Mouse (Mus musculus): ENCODE data around the gene Strc. TPM values are rescaled to one million over a fixed set of nuclear protein-coding genes. Genes with fewer than 3 reads are reported as not detected.

The Strc gene
- polyA plus RNA-seq, 1 experiment from 2014 or later = not detected

- peak; percentile 96 for ATAC-seq (replicated peaks; ENCODE audit: insufficient number of reproducible peaks, insufficient read depth, low FRiP score, low read depth)
- peak within 1 kb of the TSS; percentile 70 for H3K27ac ChIP-seq
Observed at GRCm38 (mm10) chr2:121354820-121355592, 32.0 kb downstream of the Strc start, which contains the start of gene Ppip5k1. TSS of gene Ppip5k1 (minus strand) at chr2:121355396.

DNA sequence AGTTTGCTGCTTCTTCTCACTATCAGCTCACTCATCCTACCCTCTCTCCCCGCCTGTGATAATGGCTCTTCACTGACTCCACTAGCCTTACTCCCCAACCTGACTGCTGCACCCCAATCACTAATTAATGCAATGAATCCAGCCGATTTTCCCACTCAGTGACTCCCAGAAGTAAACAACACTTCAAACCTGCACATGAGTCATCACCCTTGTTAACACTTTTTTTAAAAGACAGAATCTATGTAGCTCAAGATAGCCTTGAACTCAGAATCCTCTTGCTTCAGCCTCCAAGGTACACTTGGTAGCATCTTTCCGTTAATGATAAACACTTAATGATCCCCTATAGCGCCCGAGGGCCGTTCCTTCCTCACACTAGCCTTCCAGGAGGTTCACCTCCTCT, 32.6 kb downstream of the Strc start:
- WGBS = 3% methylated on average over 6 of the region's 6 CpGs
- ATAC-seq (replicated peaks; ENCODE audit: insufficient number of reproducible peaks, insufficient read depth, low FRiP score, low read depth) = no peak
- H3K27ac ChIP-seq = peak overlapping the region; percentile 70; the same call in 1 of the 2 replicates

More at GRCm38 (mm10) chr2:121354820-121355592, 32.0 kb downstream of the Strc start, which contains the start of gene Ppip5k1:
- peak within 1 kb of the TSS; percentile 93 for H3K4me2 ChIP-seq
- H3K4me1 ChIP-seq (replicated peaks) = peaks cover 18% of the 10 kb centered on the region
- H3K9ac ChIP-seq = peak within 1 kb of the TSS; percentile 87
- peak within 1 kb of the TSS; percentile 87 for H3K4me3 ChIP-seq
- peaks cover 35% of the 10 kb centered on the region for H3K27me3 ChIP-seq
- no peaks in the 10 kb centered on the region for H3K36me3 ChIP-seq
- H3K9me3 ChIP-seq (replicated peaks) = no peaks in the 10 kb centered on the region
- WGBS = under 1% methylated on average over 57 of the region's 58 CpGs

GRCm38 (mm10) chr2:121353156-121353555, 33.8 kb downstream of the Strc start:
- no peaks in the 10 kb centered on the region for H3K36me3 ChIP-seq
- no peak overlapping the region for H3K4me3 ChIP-seq
- H3K9ac ChIP-seq = no peak overlapping the region
- no peak for ATAC-seq (replicated peaks; ENCODE audit: insufficient number of reproducible peaks, insufficient read depth, low FRiP score, low read depth)
- H3K27me3 ChIP-seq = peaks cover 19% of the 10 kb centered on the region
- no peak overlapping the region for H3K27ac ChIP-seq
- peak overlapping the region; percentile 10; the same call in 1 of the 2 replicates for H3K4me2 ChIP-seq
- 24% methylated on average over 8 of the region's 8 CpGs for WGBS
- peaks cover 13% of the 10 kb centered on the region for H3K4me1 ChIP-seq (replicated peaks)
- no peaks in the 10 kb centered on the region for H3K9me3 ChIP-seq (replicated peaks)

More for the DNA sequence above, 32.6 kb downstream of the Strc start:
- Histone ChIP-seq H3K36me3 (no peaks in the 10 kb centered on the region), H3K4me3 (peak overlapping the region; percentile 87), H3K4me2 (peak overlapping the region; percentile 93), H3K27me3 (peaks cover 31% of the 10 kb centered on the region), H3K9me3 (replicated peaks) (no peaks in the 10 kb centered on the region), H3K9ac (peak overlapping the region; percentile 87), H3K4me1 (replicated peaks) (peaks cover 18% of the 10 kb centered on the region)

GRCm38 (mm10) chr2:121339057-121339456, 47.9 kb downstream of the Strc start:
- H3K4me1 ChIP-seq (replicated peaks) = no peaks in the 10 kb centered on the region
- no peaks in the 10 kb centered on the region for H3K36me3 ChIP-seq
- ATAC-seq (replicated peaks; ENCODE audit: insufficient number of reproducible peaks, insufficient read depth, low FRiP score, low read depth) = no peak
- no peaks in the 10 kb centered on the region for H3K9me3 ChIP-seq (replicated peaks)
- no peaks in the 10 kb centered on the region for H3K27me3 ChIP-seq
- no peak overlapping the region for H3K4me3 ChIP-seq
- no peak overlapping the region for H3K4me2 ChIP-seq
- no peak overlapping the region for H3K27ac ChIP-seq
- no peak overlapping the region for H3K9ac ChIP-seq

DNA sequence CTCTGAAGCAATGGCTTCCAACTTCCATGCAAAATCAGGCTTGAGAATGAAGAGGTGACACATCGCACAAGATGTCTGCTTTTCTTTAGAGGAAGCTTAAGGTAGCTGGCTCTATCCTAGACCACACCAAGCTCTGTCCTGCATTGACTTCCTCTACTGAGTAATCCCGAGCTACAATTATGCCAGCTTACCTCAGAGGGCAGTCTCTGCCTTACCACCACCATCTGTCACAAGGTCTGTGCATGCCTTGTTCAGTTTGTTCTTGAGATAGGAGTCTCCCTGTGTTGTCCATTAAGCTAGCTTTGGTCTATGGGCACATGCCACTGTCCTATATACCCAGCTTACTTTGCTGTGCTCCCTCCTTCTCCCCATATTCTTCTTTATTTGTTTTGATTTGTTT, 57.5 kb downstream of the Strc start:
- H3K27ac ChIP-seq = no peak overlapping the region
- no peak for ATAC-seq (replicated peaks; ENCODE audit: insufficient number of reproducible peaks, insufficient read depth, low FRiP score, low read depth)
- no peaks in the 10 kb centered on the region for H3K27me3 ChIP-seq
- 88% methylated on average over 2 of the region's 2 CpGs for WGBS
- no peaks in the 10 kb centered on the region for H3K9me3 ChIP-seq (replicated peaks)
- no peak overlapping the region for H3K9ac ChIP-seq
- no peak overlapping the region for H3K4me2 ChIP-seq
- H3K4me3 ChIP-seq = no peak overlapping the region
- no peaks in the 10 kb centered on the region for H3K4me1 ChIP-seq (replicated peaks)
- peaks cover 18% of the 10 kb centered on the region for H3K36me3 ChIP-seq

GRCm38 (mm10) chr2:121323693-121324470, 63.1 kb downstream of the Strc start:
- ATAC-seq (replicated peaks; ENCODE audit: insufficient number of reproducible peaks, insufficient read depth, low FRiP score, low read depth) = no peak
- no peak overlapping the region for H3K4me2 ChIP-seq
- 55% methylated on average over 10 of the region's 10 CpGs for WGBS

DNA sequence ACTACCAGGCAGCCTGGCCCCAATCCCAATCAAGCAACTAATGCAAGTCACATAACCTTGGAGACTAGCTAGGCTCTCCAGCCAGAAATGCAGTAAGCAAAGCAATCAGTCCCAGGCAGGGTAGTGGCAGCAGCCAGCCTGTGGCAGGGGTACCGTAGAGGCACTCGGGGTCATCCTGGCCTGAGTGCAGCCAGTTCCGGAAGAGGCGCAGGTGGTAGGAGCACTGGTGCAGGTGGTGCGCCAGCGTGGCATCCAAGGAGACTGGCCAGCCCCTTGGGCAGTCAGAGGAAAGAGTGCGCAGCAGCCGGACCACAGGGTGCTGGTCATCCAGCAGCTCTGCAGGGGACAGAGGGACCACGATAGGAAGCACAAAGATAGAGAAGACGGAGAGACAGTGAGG, 63.9 kb downstream of the Strc start:
- no peak overlapping the region for H3K4me2 ChIP-seq
- no peaks in the 10 kb centered on the region for H3K36me3 ChIP-seq
- H3K27me3 ChIP-seq = no peaks in the 10 kb centered on the region
- no peaks in the 10 kb centered on the region for H3K4me1 ChIP-seq (replicated peaks)
- WGBS = 88% methylated on average over 10 of the region's 10 CpGs
- ATAC-seq (replicated peaks; ENCODE audit: insufficient number of reproducible peaks, insufficient read depth, low FRiP score, low read depth) = no peak
- no peaks in the 10 kb centered on the region for H3K9me3 ChIP-seq (replicated peaks)
- no peak overlapping the region for H3K4me3 ChIP-seq
- no peak overlapping the region for H3K27ac ChIP-seq
- H3K9ac ChIP-seq = no peak overlapping the region

More at GRCm38 (mm10) chr2:121323693-121324470, 63.1 kb downstream of the Strc start:
- Histone ChIP-seq H3K27me3 (no peaks in the 10 kb centered on the region), H3K27ac (no peak overlapping the region), H3K9me3 (replicated peaks) (no peaks in the 10 kb centered on the region), H3K4me1 (replicated peaks) (no peaks in the 10 kb centered on the region), H3K36me3 (peaks cover 2% of the 10 kb centered on the region; the same call in 1 of the 2 replicates), H3K9ac (no peak overlapping the region), H3K4me3 (no peak overlapping the region)

DNA sequence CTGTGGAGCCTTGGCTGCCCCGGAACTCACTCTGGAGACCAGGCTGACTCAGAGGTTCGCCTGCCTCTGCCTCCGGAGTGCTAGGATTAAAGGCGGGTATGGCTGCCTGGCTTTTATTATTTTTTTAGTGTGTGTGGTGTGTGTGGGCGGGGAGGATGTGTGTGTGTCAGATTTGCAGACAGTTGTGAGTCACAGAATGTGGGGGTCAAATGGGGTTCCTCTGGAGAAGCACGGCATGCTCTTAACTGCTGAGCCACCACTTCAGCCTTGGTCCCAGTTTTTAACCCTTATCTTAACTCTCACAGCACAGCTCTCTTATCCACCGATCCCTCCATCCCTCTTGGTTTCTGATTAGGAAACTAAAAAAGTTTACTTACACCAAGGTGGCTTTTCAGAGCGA, 70.7 kb downstream of the Strc start:
- Histone ChIP-seq H3K4me3 (no peak overlapping the region), H3K4me1 (replicated peaks) (no peaks in the 10 kb centered on the region), H3K27ac (no peak overlapping the region), H3K9ac (no peak overlapping the region), H3K36me3 (0 out of 2 replicates have a peak, but pooled peaks cover 3% of the 10 kb centered on the region), H3K4me2 (no peak overlapping the region), H3K9me3 (replicated peaks) (no peaks in the 10 kb centered on the region), H3K27me3 (no peaks in the 10 kb centered on the region)
- 50% methylated on average over 8 of the region's 8 CpGs for WGBS
- ATAC-seq (replicated peaks; ENCODE audit: insufficient number of reproducible peaks, insufficient read depth, low FRiP score, low read depth) = no peak

Other genes with a start within 250 kb of the Strc start
- 14.6 and 15.1 TPM in 2 replicates for gene Adal, start 246.7 kb downstream of the Strc start, polyA plus RNA-seq (2015; fragmentation: Nextera tagmentation; extraction: Ambion mirVana)
- 17.3 and 17.5 TPM in 2 replicates for gene Lcmt2, start 246.5 kb downstream of the Strc start, polyA plus RNA-seq (2015; fragmentation: Nextera tagmentation; extraction: Ambion mirVana)
- gene Tubgcp4, start 216.5 kb downstream of the Strc start, polyA plus RNA-seq (2015; fragmentation: Nextera tagmentation; extraction: Ambion mirVana) = 27.4 and 35.7 TPM in 2 replicates
- gene Zscan29, start 216.0 kb downstream of the Strc start, polyA plus RNA-seq (2015; fragmentation: Nextera tagmentation; extraction: Ambion mirVana) = 6.4 TPM in 2 replicates
- 43.6 and 45.5 TPM in 2 replicates for gene Trp53bp1, start 115.8 kb downstream of the Strc start, polyA plus RNA-seq (2015; fragmentation: Nextera tagmentation; extraction: Ambion mirVana)
- 3.5 and 4.8 TPM in 2 replicates for gene Map1a, start 97.6 kb downstream of the Strc start, polyA plus RNA-seq (2015; fragmentation: Nextera tagmentation; extraction: Ambion mirVana)
- gene Ppip5k1, start 31.8 kb downstream of the Strc start, polyA plus RNA-seq (2015; fragmentation: Nextera tagmentation; extraction: Ambion mirVana) = 11.3 and 12.6 TPM in 2 replicates
- gene Ckmt1, start 29.5 kb downstream of the Strc start, polyA plus RNA-seq (2015; fragmentation: Nextera tagmentation; extraction: Ambion mirVana) = 0.88 and 2.4 TPM in 2 replicates
- 441 and 490 TPM in 2 replicates for gene Pdia3, start 26.6 kb upstream of the Strc start, polyA plus RNA-seq (2015; fragmentation: Nextera tagmentation; extraction: Ambion mirVana)
- gene Catsper2, start 26.6 kb upstream of the Strc start, polyA plus RNA-seq (2015; fragmentation: Nextera tagmentation; extraction: Ambion mirVana) = 2.0 and 2.5 TPM in 2 replicates
- gene Ell3, start 57.1 kb upstream of the Strc start, polyA plus RNA-seq (2015; fragmentation: Nextera tagmentation; extraction: Ambion mirVana) = 1.00 and 1.6 TPM in 2 replicates
- 466 and 549 TPM in 2 replicates for gene Serf2, start 62.0 kb upstream of the Strc start, polyA plus RNA-seq (2015; fragmentation: Nextera tagmentation; extraction: Ambion mirVana)
- 85.3 and 101 TPM in 2 replicates for gene Hypk, start 66.1 kb upstream of the Strc start, polyA plus RNA-seq (2015; fragmentation: Nextera tagmentation; extraction: Ambion mirVana)
- 0.13 and 0.19 TPM in 2 replicates for gene Serinc4, start 69.6 kb upstream of the Strc start, polyA plus RNA-seq (2015; fragmentation: Nextera tagmentation; extraction: Ambion mirVana)
- 39.7 and 42.1 TPM in 2 replicates for gene Mfap1b, start 86.9 kb upstream of the Strc start, polyA plus RNA-seq (2015; fragmentation: Nextera tagmentation; extraction: Ambion mirVana)
- 18.4 and 21.5 TPM in 2 replicates for gene Mfap1a, start 119.5 kb upstream of the Strc start, polyA plus RNA-seq (2015; fragmentation: Nextera tagmentation; extraction: Ambion mirVana)
- 6.7 TPM in 2 replicates for gene Wdr76, start 119.6 kb upstream of the Strc start, polyA plus RNA-seq (2015; fragmentation: Nextera tagmentation; extraction: Ambion mirVana)